Mouse (Mus musculus): ENCODE results near the gene Abr.

DNA sequence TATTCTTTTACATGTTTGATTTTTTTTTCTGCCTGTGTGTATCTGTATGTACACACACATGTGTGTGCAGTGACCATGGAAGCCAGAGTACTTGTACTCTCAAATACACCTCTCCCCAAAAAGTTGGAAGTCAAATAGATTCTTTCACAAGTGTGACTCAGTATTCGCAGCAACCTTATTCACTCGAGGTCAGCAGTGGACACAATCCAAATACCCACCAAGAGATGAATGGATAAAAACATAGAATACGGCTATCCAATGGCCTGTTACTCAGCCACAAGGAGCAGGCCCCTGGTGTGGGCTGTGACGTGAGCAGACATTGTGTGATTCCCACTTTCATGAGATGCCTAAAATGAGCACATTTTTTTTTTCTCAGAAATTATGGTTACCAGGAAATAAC, 18.1 kb upstream of the Abr start:
- TF ChIP-seq ELF1 (IDR thresholded peaks at IDR 0.05; ENCODE audit: low read depth, low read length) = no peak
- TF ChIP-seq CHD1 (IDR thresholded peaks at IDR 0.05; ENCODE audit: low read depth, low read length) = no peak
- no peak for TF ChIP-seq E2F4 (IDR thresholded peaks at IDR 0.05; ENCODE audit: borderline replicate concordance, low read depth, low read length)

All from MEL (cell line).